Mouse (Mus musculus) 416B (cell line): ENCODE results near the gene Slc35b2.
A peak's percentile ranks its signal among the peaks of the same experiment; 100 is the strongest.

ENCODE experiments used
- DNase-seq: peaks from one replicate; pipeline ENCODE4 v3.0.0; 2011; ENCODE audit warnings: low read depth

Gene Slc35b2

DNA sequence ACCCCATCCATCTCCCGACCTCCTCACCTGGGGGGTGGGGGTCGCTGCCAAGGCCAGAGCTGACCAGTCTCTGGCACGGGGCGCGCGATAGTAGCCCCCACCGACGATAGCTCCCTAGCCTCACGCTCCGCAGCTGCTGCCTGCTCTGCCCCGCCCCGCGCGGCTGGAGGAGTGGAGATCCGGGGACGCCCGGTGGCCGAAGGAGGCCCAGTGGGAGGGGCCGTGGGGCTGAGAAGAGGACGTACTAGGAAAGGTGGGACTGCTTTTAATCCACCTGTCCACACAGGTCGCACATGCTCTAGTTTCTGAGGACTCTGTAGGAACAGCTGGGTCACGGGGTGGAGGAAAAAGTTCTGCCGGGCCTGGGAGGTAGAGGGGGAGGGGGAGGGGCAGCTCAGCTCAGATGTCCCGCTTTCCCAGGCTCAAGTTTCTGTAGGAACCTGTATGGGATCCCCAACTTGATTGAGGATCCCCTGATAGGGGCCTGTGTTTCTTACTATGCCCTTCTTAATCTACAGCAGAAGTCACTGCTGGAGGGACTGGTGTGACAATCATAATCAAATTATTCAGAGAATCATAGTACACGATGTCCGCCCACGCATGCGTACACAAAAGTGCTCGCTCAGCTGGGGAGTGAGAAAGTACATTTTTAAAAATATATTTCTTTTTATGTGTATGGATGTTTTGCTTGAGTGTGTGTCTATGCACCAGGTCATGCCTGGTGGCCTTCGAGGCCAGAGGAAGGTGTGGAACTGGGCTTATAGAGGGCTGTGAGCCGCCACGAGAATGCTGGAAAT is 36.0 kb downstream of the Slc35b2 start, which contains the start of gene Slc29a1:
Slc29a1 (minus strand) TSS at position 161 of the 797 bp plus-strand sequence.
- DNase-seq: no peak

DNA sequence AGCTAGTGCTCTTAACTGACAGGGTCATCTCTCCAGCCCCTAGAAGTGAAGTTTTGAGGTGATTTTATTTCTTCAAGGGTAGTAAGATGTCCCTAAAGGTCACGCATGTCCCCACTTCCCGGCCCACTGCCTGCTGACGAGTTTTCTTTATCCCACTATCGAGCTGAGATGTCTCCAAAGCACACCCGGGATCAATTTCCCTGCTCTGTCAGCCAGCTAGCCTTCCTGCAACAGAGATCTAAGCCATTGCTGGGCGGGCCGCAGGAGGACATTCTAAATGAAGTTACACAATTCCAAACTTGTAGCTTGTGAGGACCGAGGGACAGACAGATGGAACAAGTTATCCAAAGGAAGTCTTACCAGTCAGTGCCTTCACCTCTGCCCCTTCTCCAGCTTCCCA is 36.6 kb downstream of the Slc35b2 start:
- no peak for DNase-seq

DNA sequence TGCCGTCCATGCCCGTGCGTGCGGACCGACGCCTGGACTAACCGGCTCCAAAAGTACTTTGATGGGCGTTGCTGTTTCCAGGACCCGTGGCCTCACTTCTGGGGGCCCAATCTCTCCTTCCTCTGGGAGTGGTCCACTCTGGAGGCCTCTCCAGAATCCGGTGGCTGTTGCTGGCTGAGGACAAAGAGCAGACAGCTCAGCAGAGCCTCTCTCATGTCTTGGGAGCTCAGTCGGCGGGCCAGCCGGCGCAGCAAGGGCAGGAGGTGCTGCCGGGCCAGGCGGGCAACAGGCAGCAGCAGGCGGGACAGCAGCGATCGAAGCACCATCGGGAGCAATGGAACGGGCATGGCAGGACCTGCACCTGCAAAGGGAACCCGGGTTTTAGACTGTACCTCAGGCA is 37.7 kb downstream of the Slc35b2 start:
- DNase-seq: no peak

DNA sequence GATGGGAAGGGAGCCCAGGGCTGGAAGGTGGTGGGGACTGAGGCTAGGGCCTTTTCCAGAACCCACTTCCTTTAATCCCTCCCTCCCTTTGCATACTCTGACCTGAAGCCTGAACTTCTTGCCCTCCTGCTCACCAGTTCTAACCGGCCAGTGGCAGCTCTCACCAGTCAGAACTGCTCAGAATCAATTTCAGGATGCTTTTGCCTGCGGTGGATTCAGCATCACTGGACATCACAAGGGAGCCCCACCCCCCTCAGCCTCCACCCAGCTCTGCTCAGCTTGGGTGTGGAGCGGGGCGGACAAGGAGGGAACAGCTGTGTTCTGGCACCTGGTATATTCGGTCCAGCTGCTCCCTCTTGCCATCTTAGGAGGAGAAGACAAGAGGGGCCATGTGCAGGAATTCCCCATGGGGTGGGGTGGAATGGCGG is 38.2 kb downstream of the Slc35b2 start, which contains the start of gene Mymx:
Mymx (minus strand) TSS at position 226 of the 428 bp plus-strand sequence.
- DNase-seq: no peak

DNA sequence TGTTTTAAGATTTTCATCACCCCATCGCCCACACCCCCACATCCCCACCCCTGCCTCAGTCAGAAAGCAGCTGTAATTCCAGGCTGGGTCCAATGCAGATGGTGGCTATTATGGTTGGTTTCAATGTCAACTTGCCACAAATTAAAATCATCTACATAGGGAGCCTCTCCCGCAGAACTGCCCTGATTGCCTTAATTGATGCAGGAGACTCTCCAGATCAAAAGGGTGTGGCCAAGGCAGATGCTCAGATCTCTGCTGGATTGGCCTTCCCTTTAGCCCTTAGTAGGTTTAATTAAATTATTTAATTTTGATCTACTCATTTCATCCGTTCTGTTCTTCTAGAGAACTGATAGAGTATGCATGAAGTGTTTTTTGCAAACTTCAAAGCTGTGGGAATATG is 39.3 kb downstream of the Slc35b2 start:
- no peak for DNase-seq

DNA sequence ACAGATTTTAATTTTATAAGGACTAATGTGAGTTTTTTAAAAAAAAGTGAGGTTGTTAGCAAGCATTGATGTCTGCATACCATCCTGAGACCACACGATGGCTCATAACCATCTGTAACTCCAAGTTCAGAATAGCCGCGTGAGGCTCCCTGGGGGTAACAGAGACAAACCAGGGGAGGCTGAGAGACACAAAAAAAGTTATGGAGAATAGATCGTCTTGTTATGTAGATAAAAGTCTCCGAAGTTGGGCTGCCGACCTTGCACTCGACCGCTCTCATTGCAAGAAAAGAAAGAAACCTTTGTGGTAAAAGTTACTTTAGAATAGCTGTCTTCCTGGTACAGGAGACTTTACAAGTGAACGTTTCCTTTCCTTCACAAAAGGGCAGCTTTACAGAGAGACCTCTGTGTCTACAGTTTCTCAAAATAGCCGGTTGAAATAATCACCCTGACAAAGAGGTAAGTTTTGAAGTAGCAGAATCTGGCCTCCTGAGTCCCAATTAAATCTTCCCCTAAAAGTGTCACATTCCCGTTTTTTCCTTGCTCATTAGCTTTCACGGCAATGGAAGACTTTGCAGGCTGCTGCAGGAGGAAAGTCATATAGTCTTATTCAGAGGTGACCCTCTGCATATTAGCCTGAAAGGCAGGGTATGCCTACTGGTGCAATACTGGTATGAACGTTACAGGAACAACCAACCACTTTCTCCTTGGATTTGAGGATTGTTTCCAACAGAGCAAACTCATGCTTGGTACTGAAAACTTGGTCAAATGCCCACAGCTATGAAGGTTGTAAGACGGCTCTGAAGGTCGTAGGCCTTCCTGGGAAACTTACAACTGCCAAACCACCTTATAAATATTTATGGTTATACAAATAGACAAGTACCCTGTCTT is 43.6 kb downstream of the Slc35b2 start:
- DNase-seq: no peak

DNA sequence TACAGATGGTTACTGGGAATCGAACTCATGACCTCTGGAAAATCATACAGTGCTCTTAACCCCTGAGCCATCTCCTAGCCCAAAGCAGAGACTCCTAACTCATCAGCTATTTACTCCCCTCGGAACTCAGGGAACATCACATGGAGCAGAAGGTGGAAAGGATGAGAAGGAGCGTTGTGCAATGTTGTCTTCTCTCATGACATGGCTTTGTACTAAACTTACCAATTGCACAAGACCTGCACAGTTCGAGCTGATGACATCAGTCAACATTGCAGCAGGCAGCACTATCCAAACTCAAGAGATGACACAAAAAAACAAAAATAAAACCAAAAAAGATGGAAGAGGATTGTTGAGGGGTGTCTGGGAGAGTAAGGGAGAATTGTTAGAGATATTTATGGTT is 44.7 kb downstream of the Slc35b2 start:
- DNase-seq: peak; percentile 46

DNA sequence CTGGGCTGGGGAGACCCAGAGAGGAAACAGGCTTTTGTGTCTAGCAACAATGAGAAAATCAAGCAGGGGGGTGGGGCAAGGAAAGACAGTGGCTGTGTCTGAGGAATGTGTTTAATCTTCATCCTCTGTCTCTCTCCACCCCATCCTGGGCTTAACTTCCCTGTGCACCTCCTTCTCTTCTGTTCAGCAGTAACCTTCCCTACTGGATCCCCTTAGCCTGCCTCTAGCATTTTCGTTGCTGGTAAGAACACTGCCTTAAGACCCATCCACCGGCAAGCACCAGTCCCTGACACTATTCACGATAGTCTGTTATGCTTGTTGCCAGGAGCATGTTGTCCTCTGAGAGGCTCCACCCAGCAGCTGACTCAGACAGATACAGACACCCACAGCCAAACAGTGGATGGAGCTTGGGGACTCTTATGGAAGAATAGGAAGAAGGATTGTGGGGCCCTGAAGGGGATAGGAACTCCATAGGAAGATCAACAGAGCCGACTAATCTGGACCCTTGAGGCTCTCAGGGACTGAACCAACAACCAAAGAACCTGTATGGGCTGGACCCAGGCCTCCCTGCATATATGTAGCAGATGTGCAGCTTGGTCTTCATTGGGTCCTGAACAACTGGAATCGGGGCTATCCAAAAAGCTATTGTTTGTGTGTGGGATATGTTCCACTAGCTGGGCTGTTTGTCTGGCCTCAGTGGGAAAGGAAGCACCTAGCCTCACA is 46.6 kb downstream of the Slc35b2 start:
- no peak for DNase-seq

DNA sequence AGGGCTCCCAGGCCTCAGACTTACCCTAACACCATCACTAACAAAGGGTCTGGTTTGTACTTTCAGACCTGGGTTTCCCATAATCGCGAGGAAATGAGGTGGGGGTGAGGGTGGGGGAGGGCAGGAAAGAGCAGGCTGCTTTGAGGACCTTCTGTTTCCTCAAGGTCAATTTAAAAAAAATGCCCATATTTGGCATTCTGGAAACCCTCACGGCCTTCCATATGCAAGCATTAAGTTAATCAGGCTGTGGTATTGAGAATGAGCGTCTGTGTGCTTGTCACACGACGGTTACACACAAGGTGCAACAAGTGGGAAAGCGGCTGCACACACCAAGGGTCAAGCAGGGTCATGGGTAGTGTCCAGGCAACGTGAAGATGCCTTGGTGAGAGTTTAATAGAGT is 48.3 kb downstream of the Slc35b2 start:
- no peak for DNase-seq

DNA sequence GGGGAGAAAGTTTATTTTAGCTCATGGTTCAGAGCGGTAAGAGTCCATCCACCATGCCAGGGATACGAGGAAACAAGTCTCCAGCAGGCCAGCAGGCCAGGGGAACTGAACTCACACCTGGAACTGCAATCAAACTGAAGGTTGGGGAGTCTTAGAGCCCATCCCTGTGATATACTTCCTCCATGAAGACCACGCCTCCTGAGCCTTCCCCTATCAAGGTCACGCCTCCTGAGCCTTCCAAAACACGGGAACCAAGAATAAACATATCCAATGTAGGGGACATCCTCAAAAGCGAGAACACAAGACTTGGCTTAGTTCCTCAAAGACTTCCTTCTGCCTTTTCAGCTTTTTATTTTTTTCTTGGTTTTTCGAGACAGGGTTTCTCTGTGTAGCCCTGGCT is 49.2 kb downstream of the Slc35b2 start:
- no peak for DNase-seq

DNA sequence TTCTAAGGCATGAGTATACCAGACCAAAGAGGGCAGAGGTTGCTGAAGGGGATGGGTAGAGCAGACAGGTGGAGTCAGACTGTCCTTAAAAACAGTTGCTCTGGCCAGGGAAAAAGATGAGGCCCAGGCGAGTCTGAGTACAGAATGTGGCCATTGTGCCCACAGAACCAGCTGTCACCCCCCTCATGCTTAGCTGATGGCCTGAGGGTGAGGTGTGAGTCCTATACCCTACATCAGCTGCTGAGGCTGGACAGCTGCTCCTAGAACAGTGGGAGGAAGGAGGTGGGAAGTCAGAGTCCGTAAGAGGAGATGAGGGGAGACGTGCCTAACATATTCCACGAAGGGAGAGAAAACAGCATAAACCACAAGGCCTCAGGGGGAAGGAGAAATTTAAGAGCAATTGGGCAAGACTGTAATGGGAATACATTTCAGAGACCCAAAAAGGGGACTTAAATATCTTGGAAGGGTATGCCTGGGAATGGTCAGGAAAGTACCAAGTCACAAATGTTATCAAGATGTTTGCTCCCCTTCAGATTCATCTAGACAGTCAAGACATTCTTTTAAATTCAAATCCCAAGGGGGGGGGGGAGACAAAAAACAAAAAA is 52.5 kb downstream of the Slc35b2 start:
- no peak for DNase-seq

DNA sequence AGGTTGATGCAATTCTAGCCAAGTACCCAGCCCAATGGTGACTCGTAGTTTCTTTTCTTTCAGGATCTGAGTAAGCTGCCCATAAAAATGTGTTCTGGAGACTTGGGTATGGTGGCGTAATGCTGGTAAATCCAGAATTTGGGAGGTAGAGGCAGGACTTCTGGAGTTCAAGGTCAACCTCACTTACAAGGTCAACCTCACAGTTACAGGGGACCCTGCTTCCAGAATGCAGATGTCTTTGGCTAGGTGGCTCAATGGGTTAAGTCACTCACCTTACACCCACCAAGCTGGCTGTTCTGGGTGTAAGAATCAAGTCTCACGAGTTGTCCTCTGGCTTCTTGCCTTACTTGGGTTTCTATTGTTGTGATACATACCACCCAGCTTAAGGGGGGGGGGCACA is 53.0 kb downstream of the Slc35b2 start:
- DNase-seq: no peak
